Mouse (Mus musculus): ENCODE data around the gene Mapk1ip1l. TPM values are rescaled to one million over a fixed set of nuclear protein-coding genes. Genes with fewer than 3 reads are reported as not detected.

Gene Mapk1ip1l
- total and polyA plus RNA-seq, 3 experiments, result 36.6 to 80.9 (median 51.5) TPM

DNA sequence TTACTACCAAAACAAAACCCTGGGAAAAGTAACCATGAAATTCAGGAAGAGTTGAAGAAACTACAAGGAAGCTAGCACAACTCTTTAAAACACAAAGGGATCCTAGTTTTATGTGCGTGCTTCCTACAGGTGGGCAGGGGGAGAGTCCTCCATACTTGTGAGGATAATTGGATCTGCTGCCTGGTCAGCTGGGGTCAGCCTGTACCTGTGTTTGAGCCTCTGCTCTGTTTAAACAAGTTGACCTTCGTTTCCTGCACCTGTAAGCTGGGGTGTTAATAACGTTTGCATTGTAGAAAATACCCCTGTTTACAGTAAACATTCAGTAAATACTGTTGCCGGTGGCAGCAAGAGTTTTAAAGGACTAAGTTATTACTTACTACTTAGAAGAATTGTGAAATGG is 7.9 kb downstream of the Mapk1ip1l start:
- H3K4me1 ChIP-seq (ENCODE audit: control insufficient read depth in 1 of 2, insufficient read depth in 2 of 2), result peaks cover 4 to 40% of the 10 kb centered on the region in 2 experiments; a peak in 3 of 4 replicates
- no peak overlapping the region for H3K4me2 ChIP-seq (ENCODE audit: insufficient read depth, low read depth, poor library complexity, severe bottlenecking)
- no peaks in the 10 kb centered on the region for H3K9me3 ChIP-seq (replicated peaks; ENCODE audit: low read length)
- no peak for DNase-seq (ENCODE audit: extremely low read depth)
- H3K79me2 ChIP-seq (replicated peaks; ENCODE audit: control insufficient read depth, extremely low read depth, insufficient read depth, poor library complexity, severe bottlenecking), result peaks cover 93% of the 10 kb centered on the region
- H3K27ac ChIP-seq (ENCODE audit: insufficient read depth, low read depth), result no peak overlapping the region
- no peaks in the 10 kb centered on the region for H3K27me3 ChIP-seq (replicated peaks)
- peaks cover 42 to 79% of the 10 kb centered on the region in 2 experiments for H3K36me3 ChIP-seq (replicated peaks in 1 of 2; ENCODE audit: control insufficient read depth in 1 of 2, insufficient read depth in 1 of 2, low read length in 1 of 2)
- TF ChIP-seq USF1 (IDR thresholded peaks at IDR 0.05; ENCODE audit: low read depth, low read length) (no peak), RCOR1 (conservative IDR thresholded peaks at IDR 0.05; ENCODE audit: low read depth, low read length) (no peak), USF2 (conservative IDR thresholded peaks at IDR 0.05; ENCODE audit: low read depth, low read length) (no peak), BHLHE40 (IDR thresholded peaks at IDR 0.05; ENCODE audit: low read depth, low read length) (no peak), POLR2A (IDR thresholded peaks at IDR 0.05; ENCODE audit: low read depth, low read length) (no peak), POLR2AphosphoS2 (IDR thresholded peaks at IDR 0.05; ENCODE audit: low read depth, low read length) (no peak), ZKSCAN1 (IDR thresholded peaks at IDR 0.05; ENCODE audit: borderline replicate concordance, low read depth, low read length) (no peak)
- no peak overlapping the region for H3K9ac ChIP-seq (ENCODE audit: insufficient read depth, low read depth)
- in situ Hi-C loops (cut with MboI; ENCODE audit: low pct_ligation_motif_present, low pct_unique_long_range_greater_than_20kb, low sequenced_read_pairs) (no loop called here), dilution Hi-C loops (cut with MboI; ENCODE audit: extremely low pct_ligation_motif_present, extremely low pct_unique_long_range_greater_than_20kb, low sequenced_read_pairs) (no loop called here)
- H3K4me3 ChIP-seq (replicated peaks in 1 of 3; ENCODE audit: low read depth in 2 of 3, low read length in 2 of 3, poor library complexity in 1 of 3), result no peak overlapping the region

GRCm38 (mm10) chr14:47307669-47308068 is 9.6 kb downstream of the Mapk1ip1l start:
- Histone ChIP-seq H3K9me3 (replicated peaks; ENCODE audit: low read length) (no peaks in the 10 kb centered on the region), H3K4me2 (ENCODE audit: insufficient read depth, low read depth, poor library complexity, severe bottlenecking) (no peak overlapping the region)

GRCm38 (mm10) chr14:47309061-47309460 is 11.0 kb downstream of the Mapk1ip1l start:
- Histone ChIP-seq H3K4me3 (replicated peaks in 1 of 3; ENCODE audit: low read depth in 2 of 3, low read length in 2 of 3, poor library complexity in 1 of 3) (no peak overlapping the region), H3K27ac (ENCODE audit: insufficient read depth, low read depth) (no peak overlapping the region), H3K4me2 (ENCODE audit: insufficient read depth, low read depth, poor library complexity, severe bottlenecking) (no peak overlapping the region), H3K79me2 (replicated peaks; ENCODE audit: control insufficient read depth, extremely low read depth, insufficient read depth, poor library complexity, severe bottlenecking) (peaks cover 72% of the 10 kb centered on the region), H3K4me1 (ENCODE audit: control insufficient read depth in 1 of 2, insufficient read depth in 2 of 2) (peaks cover 4 to 17% of the 10 kb centered on the region in 2 experiments; a peak in 3 of 4 replicates), H3K36me3 (replicated peaks in 1 of 2; ENCODE audit: control insufficient read depth in 1 of 2, insufficient read depth in 1 of 2, low read length in 1 of 2) (peaks cover 48 to 89% of the 10 kb centered on the region in 2 experiments), H3K27me3 (replicated peaks) (no peaks in the 10 kb centered on the region), H3K9ac (ENCODE audit: insufficient read depth, low read depth) (no peak overlapping the region), H3K9me3 (replicated peaks; ENCODE audit: low read length) (no peaks in the 10 kb centered on the region)
- dilution Hi-C loops (cut with MboI; ENCODE audit: extremely low pct_ligation_motif_present, extremely low pct_unique_long_range_greater_than_20kb, low sequenced_read_pairs), result no loop called here
- in situ Hi-C loops (cut with MboI; ENCODE audit: low pct_ligation_motif_present, low pct_unique_long_range_greater_than_20kb, low sequenced_read_pairs), result no loop called here
- TF ChIP-seq NRF1 (IDR thresholded peaks at IDR 0.05; ENCODE audit: low read depth, low read length), result no peak
- no peak for TF ChIP-seq TCF12 (IDR thresholded peaks at IDR 0.05; ENCODE audit: low read depth, low read length)
- no peak for TF ChIP-seq KAT2A (IDR thresholded peaks at IDR 0.05; ENCODE audit: insufficient replicate concordance, low read length)
- DNase-seq (ENCODE audit: extremely low read depth), result no peak

More at GRCm38 (mm10) chr14:47307669-47308068, 9.6 kb downstream of the Mapk1ip1l start:
- H3K27me3 ChIP-seq (replicated peaks), result no peaks in the 10 kb centered on the region
- peaks cover 81% of the 10 kb centered on the region for H3K79me2 ChIP-seq (replicated peaks; ENCODE audit: control insufficient read depth, extremely low read depth, insufficient read depth, poor library complexity, severe bottlenecking)
- in situ Hi-C loops (cut with MboI; ENCODE audit: low pct_ligation_motif_present, low pct_unique_long_range_greater_than_20kb, low sequenced_read_pairs), result no loop called here
- dilution Hi-C loops (cut with MboI; ENCODE audit: extremely low pct_ligation_motif_present, extremely low pct_unique_long_range_greater_than_20kb, low sequenced_read_pairs), result no loop called here
- H3K27ac ChIP-seq (ENCODE audit: insufficient read depth, low read depth), result no peak overlapping the region
- TF ChIP-seq CTCF (conservative IDR thresholded peaks at IDR 0.05 in 1 of 2, IDR thresholded peaks at IDR 0.05 in 1 of 2; ENCODE audit: low read depth in 2 of 2, low read length in 2 of 2) (no peak), MAX (IDR thresholded peaks at IDR 0.05; ENCODE audit: low read length) (no peak), MAFK (IDR thresholded peaks at IDR 0.05; ENCODE audit: insufficient replicate concordance, low read length) (no peak), SIN3A (IDR thresholded peaks at IDR 0.05; ENCODE audit: low read length) (no peak), MXI1 (IDR thresholded peaks at IDR 0.05; ENCODE audit: low read depth, low read length) (no peak), HCFC1 (IDR thresholded peaks at IDR 0.05; ENCODE audit: low read depth, low read length) (no peak), E2F4 (IDR thresholded peaks at IDR 0.05; ENCODE audit: insufficient replicate concordance, low read depth, low read length) (no peak), IRF4 (IDR thresholded peaks at IDR 0.05; ENCODE audit: low read depth, low read length) (no peak), ZNF384 (IDR thresholded peaks at IDR 0.05; ENCODE audit: low read depth, low read length) (no peak), TBP (conservative IDR thresholded peaks at IDR 0.05; ENCODE audit: low read depth, low read length) (no peak), RAD21 (IDR thresholded peaks at IDR 0.05; ENCODE audit: low read depth, low read length) (no peak), POLR2AphosphoS2 (IDR thresholded peaks at IDR 0.05; ENCODE audit: low read depth, low read length) (no peak), JUND (conservative IDR thresholded peaks at IDR 0.05; ENCODE audit: low read depth, low read length) (no peak), PAX5 (IDR thresholded peaks at IDR 0.05; ENCODE audit: low read length) (no peak), ZMIZ1 (IDR thresholded peaks at IDR 0.05; ENCODE audit: low read depth, low read length) (no peak), ELF1 (IDR thresholded peaks at IDR 0.05; ENCODE audit: low read depth, low read length) (no peak), ZC3H11A (IDR thresholded peaks at IDR 0.05; ENCODE audit: low read depth, low read length) (no peak)
- DNase-seq (ENCODE audit: extremely low read depth), result no peak
- H3K4me3 ChIP-seq (replicated peaks in 1 of 3; ENCODE audit: low read depth in 2 of 3, low read length in 2 of 3, poor library complexity in 1 of 3), result no peak overlapping the region
- peaks cover 4 to 30% of the 10 kb centered on the region in 2 experiments; a peak in 3 of 4 replicates for H3K4me1 ChIP-seq (ENCODE audit: control insufficient read depth in 1 of 2, insufficient read depth in 2 of 2)
- no peak overlapping the region for H3K9ac ChIP-seq (ENCODE audit: insufficient read depth, low read depth)
- H3K36me3 ChIP-seq (replicated peaks in 1 of 2; ENCODE audit: control insufficient read depth in 1 of 2, insufficient read depth in 1 of 2, low read length in 1 of 2), result peaks cover 49 to 86% of the 10 kb centered on the region in 2 experiments
